Mouse (Mus musculus) heart, adult 8-10 months (tissue): ENCODE results near the gene Zfp992. TPM values are rescaled to one million over a fixed set of nuclear protein-coding genes. Genes with fewer than 3 reads are reported as not detected.
"Not testable (repeated sequence)": the region's sequence is repeated elsewhere in the genome, so short reads cannot be mapped to it uniquely, and the experiment has no call there.

Experiments
- DNase-seq: peaks from one replicate; pipeline ENCODE4 v3.0.0; 2022; ENCODE audit warnings: low spot score
- total RNA-seq, 4 experiments: library from RNA; stranded (reverse); gene quantifications; 2 replicates each; pipeline ENCODE4 v1.2.4; 2022

The Zfp992 gene
- total RNA-seq, 4 experiments from 2014 or later: 1.9 to 2.2 (median 2.0) TPM

GRCm38 (mm10) chr4:146517150-146517549 is 68.3 kb downstream of the Zfp992 start:
- DNase-seq: not testable (repeated sequence)

Other genes starting within 250 kb of the Zfp992 start
- gene Zfp981, start 53.0 kb downstream of the Zfp992 start, total RNA-seq: 1 to 10 TPM in 1 of 4 experiments, under 1 TPM in 3; 0.41 to 1.1 (median 0.71) TPM
- gene Zfp993, start 161.9 kb downstream of the Zfp992 start, total RNA-seq: 1 to 10 TPM; 5.0 to 9.7 (median 8.5) TPM